Mouse (Mus musculus): ENCODE results near the gene Pde3b. TPM values are rescaled to one million over a fixed set of nuclear protein-coding genes. Genes with fewer than 3 reads are reported as not detected.
"Not testable (repeated sequence)": the region's sequence is repeated elsewhere in the genome, so short reads cannot be mapped to it uniquely, and the experiment has no call there.

Gene Pde3b
- polyA plus RNA-seq, 1 experiment from 2014 or later: 3.0 TPM

DNA sequence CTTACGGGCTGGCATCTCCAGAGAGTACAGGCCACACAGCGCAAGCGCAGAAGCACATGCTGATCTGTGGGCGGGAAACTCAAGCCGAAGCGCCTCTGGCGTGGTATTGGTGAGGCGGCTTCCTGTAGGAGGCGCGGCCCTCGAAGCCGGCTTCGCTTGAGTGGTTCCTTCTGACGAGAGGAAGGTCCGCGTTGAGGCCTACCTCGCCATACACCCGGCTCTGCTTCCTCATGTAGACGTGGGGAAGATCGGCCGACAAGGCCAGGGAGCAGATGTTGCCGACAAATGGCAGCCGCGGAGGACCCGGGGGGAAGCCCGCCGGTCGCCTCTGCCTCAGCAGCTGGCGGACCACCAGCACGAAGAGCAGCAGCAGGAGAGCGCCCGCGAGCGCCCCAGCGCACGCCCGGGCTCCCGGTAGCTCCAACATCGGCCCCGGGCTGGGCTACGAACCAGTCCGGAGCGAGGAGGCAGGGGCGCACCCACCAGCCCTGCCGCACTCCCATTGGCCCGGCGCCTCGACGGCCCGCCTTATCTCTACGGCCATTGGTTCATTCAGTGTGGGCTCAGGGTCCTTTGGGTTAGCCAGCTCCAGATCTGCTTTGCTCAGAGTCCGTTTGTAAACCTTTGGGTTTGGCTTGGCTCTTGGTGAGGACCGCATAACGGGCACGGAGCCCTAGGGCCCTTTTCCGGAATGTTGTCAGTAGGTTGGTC is 147.6 kb downstream of the Pde3b start, which contains the start of gene Cyp2r1:
Gene Cyp2r1 (minus strand): TSS at position 442 of the 711 bp plus-strand sequence.
- WGBS: 3% methylated on average over 56 of the region's 56 CpGs
- no peaks in the 10 kb centered on the region for H3K4me1 ChIP-seq (ENCODE audit: insufficient read depth, low read depth, low read length)
- DNase-seq (ENCODE audit: low spot score) (peak; percentile 96), ATAC-seq (peak; percentile 99)
- peak within 1 kb of the TSS; percentile 88 for H3K27ac ChIP-seq (ENCODE audit: low read length)
- H3K4me2 ChIP-seq (replicated peaks; ENCODE audit: low read depth, low read length): peak within 1 kb of the TSS; percentile 85
- peak within 1 kb of the TSS; percentile 29 for H3K9ac ChIP-seq (replicated peaks; ENCODE audit: low read depth)
- no peaks in the 10 kb centered on the region for H3K27me3 ChIP-seq (replicated peaks; ENCODE audit: insufficient read depth, low read length)
- no peaks in the 10 kb centered on the region for H3K36me3 ChIP-seq (ENCODE audit: insufficient read depth, low read length)
- TF ChIP-seq CTCF (IDR thresholded peaks at IDR 0.05) (peak; percentile 59), EP300 (IDR thresholded peaks at IDR 0.05) (no peak)
- H3K4me3 ChIP-seq (ENCODE audit: low read depth, low read length): peak within 1 kb of the TSS; percentile 57
- H3K9me3 ChIP-seq (ENCODE audit: low read length): no peaks in the 10 kb centered on the region

DNA sequence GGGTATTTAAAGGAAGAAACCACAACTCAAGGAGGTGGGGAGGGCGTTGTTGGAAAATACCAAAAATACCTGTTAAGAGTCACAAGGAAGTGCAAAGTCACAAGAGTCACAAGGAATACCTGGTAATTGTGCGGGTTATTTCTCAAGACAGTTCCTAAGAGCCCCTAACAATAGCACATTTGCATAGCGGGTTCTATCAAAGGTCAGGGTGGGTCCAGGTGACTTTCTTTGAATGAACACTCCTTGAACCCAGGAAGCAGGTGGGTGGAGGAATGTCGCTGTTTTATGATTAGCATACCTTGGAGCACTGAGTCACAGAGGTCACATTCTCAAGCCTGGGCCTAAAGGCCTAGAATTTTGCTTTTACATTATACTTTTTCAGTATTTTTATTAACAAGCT is 158.8 kb downstream of the Pde3b start:
- WGBS: 92% methylated on average over 4 of the region's 4 CpGs
- DNase-seq (ENCODE audit: low spot score); H3K9ac ChIP-seq (replicated peaks; ENCODE audit: low read depth); H3K9me3 ChIP-seq (ENCODE audit: low read length); H3K27ac ChIP-seq (ENCODE audit: low read length); H3K27me3 ChIP-seq (replicated peaks; ENCODE audit: insufficient read depth, low read length); H3K36me3 ChIP-seq (ENCODE audit: insufficient read depth, low read length); H3K4me3 ChIP-seq (ENCODE audit: low read depth, low read length); ATAC-seq; H3K4me1 ChIP-seq (ENCODE audit: insufficient read depth, low read depth, low read length); H3K4me2 ChIP-seq (replicated peaks; ENCODE audit: low read depth, low read length): not testable (repeated sequence)

DNA sequence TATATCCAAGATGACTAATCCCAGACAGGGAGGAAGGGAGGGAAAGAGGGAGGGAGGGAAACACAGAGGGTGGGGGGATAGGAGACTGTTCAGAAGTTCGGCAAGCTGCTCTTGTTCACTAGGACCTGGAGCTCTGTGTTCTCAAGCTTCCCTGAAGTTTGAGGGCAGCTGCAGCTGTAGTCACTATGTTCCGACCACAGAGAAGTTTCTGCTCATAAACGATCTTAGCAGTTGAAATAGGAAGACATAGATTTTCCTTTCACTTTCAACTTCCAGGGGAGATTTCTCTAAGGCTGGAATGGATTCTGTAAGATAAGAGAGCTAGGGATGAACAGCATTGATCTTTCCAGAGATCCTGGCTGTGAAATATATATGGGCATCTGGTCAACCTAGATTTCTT is 161.8 kb downstream of the Pde3b start:
- Histone ChIP-seq H3K27ac (ENCODE audit: low read length) (no peak overlapping the region), H3K9ac (replicated peaks; ENCODE audit: low read depth) (no peak overlapping the region), H3K27me3 (replicated peaks; ENCODE audit: insufficient read depth, low read length) (no peaks in the 10 kb centered on the region), H3K9me3 (ENCODE audit: low read length) (no peaks in the 10 kb centered on the region), H3K4me1 (ENCODE audit: insufficient read depth, low read depth, low read length) (no peaks in the 10 kb centered on the region), H3K36me3 (ENCODE audit: insufficient read depth, low read length) (no peaks in the 10 kb centered on the region), H3K4me3 (ENCODE audit: low read depth, low read length) (no peak overlapping the region), H3K4me2 (replicated peaks; ENCODE audit: low read depth, low read length) (peak overlapping the region; percentile 22; the same call in 1 of the 2 replicates)
- TF ChIP-seq EP300 (IDR thresholded peaks at IDR 0.05) (no peak), CTCF (IDR thresholded peaks at IDR 0.05) (no peak)
- ATAC-seq: no peak
- WGBS: 46% methylated on average over 3 of the region's 3 CpGs
- no peak for DNase-seq (ENCODE audit: low spot score)

GRCm38 (mm10) chr7:114577665-114578064 is 162.6 kb downstream of the Pde3b start:
- DNase-seq (ENCODE audit: low spot score) (peak; percentile 30), ATAC-seq (peak; percentile 66)
- no peak for TF ChIP-seq EP300 (IDR thresholded peaks at IDR 0.05)
- TF ChIP-seq CTCF (IDR thresholded peaks at IDR 0.05): no peak
- WGBS: 71% methylated on average over 1 of the region's 1 CpGs
- H3K4me1 ChIP-seq (ENCODE audit: insufficient read depth, low read depth, low read length): no peaks in the 10 kb centered on the region
- no peak overlapping the region for H3K27ac ChIP-seq (ENCODE audit: low read length)
- H3K9me3 ChIP-seq (ENCODE audit: low read length): no peaks in the 10 kb centered on the region
- H3K9ac ChIP-seq (replicated peaks; ENCODE audit: low read depth): no peak overlapping the region
- H3K4me2 ChIP-seq (replicated peaks; ENCODE audit: low read depth, low read length): no peak overlapping the region
- no peaks in the 10 kb centered on the region for H3K36me3 ChIP-seq (ENCODE audit: insufficient read depth, low read length)
- no peak overlapping the region for H3K4me3 ChIP-seq (ENCODE audit: low read depth, low read length)
- no peaks in the 10 kb centered on the region for H3K27me3 ChIP-seq (replicated peaks; ENCODE audit: insufficient read depth, low read length)

DNA sequence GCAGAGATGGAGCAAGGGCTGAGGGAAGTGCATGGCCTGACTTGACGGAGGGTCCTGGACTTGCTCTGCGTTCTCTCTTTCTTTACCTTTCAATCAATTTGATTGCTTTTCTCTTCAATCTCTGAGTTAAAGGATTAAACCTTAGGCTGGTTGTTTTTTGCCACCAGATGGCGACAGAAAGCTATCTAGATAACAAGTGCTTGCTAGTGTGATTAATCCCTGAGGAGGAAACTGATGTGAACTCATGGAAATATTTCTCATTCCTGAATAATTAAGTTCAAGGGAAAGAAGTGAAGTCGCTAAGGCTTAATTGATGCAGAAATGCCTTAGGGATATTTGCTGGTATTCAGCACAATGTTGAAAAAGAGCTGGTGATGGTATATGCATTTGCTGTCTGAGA is 165.3 kb downstream of the Pde3b start:
- no peaks in the 10 kb centered on the region for H3K4me1 ChIP-seq (ENCODE audit: insufficient read depth, low read depth, low read length)
- ATAC-seq (no peak), DNase-seq (ENCODE audit: low spot score) (peak; percentile 58)
- H3K27ac ChIP-seq (ENCODE audit: low read length): no peak overlapping the region
- no peak overlapping the region for H3K4me3 ChIP-seq (ENCODE audit: low read depth, low read length)
- H3K27me3 ChIP-seq (replicated peaks; ENCODE audit: insufficient read depth, low read length): no peaks in the 10 kb centered on the region
- TF ChIP-seq EP300 (IDR thresholded peaks at IDR 0.05): no peak
- peak; percentile 74 for TF ChIP-seq CTCF (IDR thresholded peaks at IDR 0.05)
- H3K9me3 ChIP-seq (ENCODE audit: low read length): no peaks in the 10 kb centered on the region
- H3K4me2 ChIP-seq (replicated peaks; ENCODE audit: low read depth, low read length): no peak overlapping the region
- no peaks in the 10 kb centered on the region for H3K36me3 ChIP-seq (ENCODE audit: insufficient read depth, low read length)
- 2% methylated on average over 4 of the region's 4 CpGs for WGBS
- H3K9ac ChIP-seq (replicated peaks; ENCODE audit: low read depth): no peak overlapping the region

DNA sequence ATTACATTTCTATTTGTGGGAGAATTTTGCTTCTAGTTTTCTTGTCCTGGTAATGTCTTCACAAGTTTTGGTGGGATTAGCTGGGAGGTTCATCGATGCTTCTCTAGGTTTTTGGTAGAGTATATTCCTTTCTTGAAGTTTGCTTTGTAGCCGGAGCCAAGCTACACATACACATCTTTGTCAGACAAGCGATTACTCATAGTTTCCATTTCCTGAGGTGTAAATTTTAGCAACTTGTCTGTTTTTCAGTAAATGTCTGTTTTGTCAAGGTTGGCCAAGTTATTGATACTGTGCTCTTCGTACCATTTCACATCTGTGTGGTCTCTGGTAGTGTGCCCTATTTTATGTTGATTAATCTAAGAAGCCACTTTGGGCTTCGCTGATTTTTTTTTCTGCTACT is 166.1 kb downstream of the Pde3b start:
- 71% methylated on average over 5 of the region's 5 CpGs for WGBS
- ATAC-seq: no peak
- no peaks in the 10 kb centered on the region for H3K27me3 ChIP-seq (replicated peaks; ENCODE audit: insufficient read depth, low read length)

More for the DNA sequence above, 166.1 kb downstream of the Pde3b start:
- TF ChIP-seq CTCF (IDR thresholded peaks at IDR 0.05) (no peak), EP300 (IDR thresholded peaks at IDR 0.05) (no peak)
- Histone ChIP-seq H3K4me3 (ENCODE audit: low read depth, low read length) (no peak overlapping the region), H3K9me3 (ENCODE audit: low read length) (no peaks in the 10 kb centered on the region), H3K9ac (replicated peaks; ENCODE audit: low read depth) (no peak overlapping the region), H3K4me1 (ENCODE audit: insufficient read depth, low read depth, low read length) (no peaks in the 10 kb centered on the region), H3K27ac (ENCODE audit: low read length) (no peak overlapping the region), H3K4me2 (replicated peaks; ENCODE audit: low read depth, low read length) (no peak overlapping the region), H3K36me3 (ENCODE audit: insufficient read depth, low read length) (no peaks in the 10 kb centered on the region)
- DNase-seq (ENCODE audit: low spot score): no peak

Data from lung, postnatal 0 days (tissue).